Comparison of ENCODE assay signal across 22 mouse cellular contexts in the genomic region with DNA sequence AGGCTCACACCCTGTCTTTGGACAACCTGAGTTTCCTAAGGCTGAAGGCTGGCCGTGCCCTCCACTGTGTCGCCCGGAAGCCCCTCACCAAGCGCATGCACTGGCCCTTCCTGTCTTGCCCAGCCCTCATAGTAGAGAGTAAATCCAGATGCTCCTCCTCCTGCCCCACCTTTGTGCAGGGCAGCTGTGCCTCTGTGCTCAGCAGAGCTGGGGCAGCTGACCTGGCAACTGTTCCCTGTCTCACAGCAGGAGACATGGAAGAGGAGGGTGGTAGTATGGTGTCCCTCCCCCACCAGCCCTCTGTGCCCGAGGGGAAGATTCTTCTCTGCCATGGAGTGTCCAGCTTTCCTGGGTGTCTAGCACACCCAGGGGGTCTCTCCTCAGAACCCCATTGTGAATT. TPM values are rescaled to one million over a fixed set of nuclear protein-coding genes. Genes with fewer than 3 reads are reported as not detected.
DNase-seq lines count a peak whose midpoint lies in the region; ATAC-seq and TF ChIP-seq lines count a peak whose summit lies in the region.
"Had no signal": no experiment of that assay in that cellular context is flagged by ENCODE, and none has a peak within 500 bp of the region (broad histone marks: within the 10 kb centered on the region; RNA-seq: fewer than 3 reads in every experiment).

No protein-coding gene starts in this region.

- TF ChIP-seq CTCF in testis, adult 2 months (IDR thresholded peaks at IDR 0.05; ENCODE audit: control insufficient read depth, insufficient read depth, insufficient replicate concordance, low read depth, low read length) = no peak

- no peak overlapping the region for H3K4me2 ChIP-seq in forebrain, embryonic 16.5 days (ENCODE audit: low read length)
- H3K4me2 ChIP-seq in hindbrain, embryonic 14.5 days (replicated peaks) = no peak overlapping the region
- H3K4me2 ChIP-seq: embryonic facial prominence, embryonic 15.5 days; forebrain, embryonic 15.5 days; heart, embryonic 15.5 days had no signal

- DNase-seq in forebrain, embryonic 10.5 days (ENCODE audit: extremely low spot score, low spot score) = no peak
- no peak for DNase-seq in hindbrain, embryonic 10.5 days (ENCODE audit: low spot score)
- DNase-seq in hindbrain, embryonic 14.5 days (ENCODE audit: low spot score) = no peak
- no peak for DNase-seq in testis, postnatal 10 days (ENCODE audit: low spot score)
- DNase-seq: adrenal gland, postnatal 14 days; cerebellum, adult 18-20 months; cerebellum, adult 9-11 months; cerebellum, postnatal 36 days; gastrocnemius, postnatal 10 days; heart, adult 18-20 months; heart, postnatal 14 days had no signal

- no peak overlapping the region for H3K4me3 ChIP-seq in forebrain, embryonic 10.5 days
- H3K4me3 ChIP-seq in forebrain, embryonic 16.5 days (replicated peaks; ENCODE audit: low read length) = no peak overlapping the region
- no peak overlapping the region for H3K4me3 ChIP-seq in hindbrain, embryonic 10.5 days
- H3K4me3 ChIP-seq in hindbrain, embryonic 14.5 days (replicated peaks; ENCODE audit: low read length) = no peak overlapping the region
- peak overlapping the region; percentile 41 for H3K4me3 ChIP-seq in testis, adult 2 months (ENCODE audit: control insufficient read depth, low read depth, low read length)
- H3K4me3 ChIP-seq: embryonic facial prominence, embryonic 15.5 days; erythroblast, embryonic 14.5 days; forebrain, embryonic 15.5 days; heart, embryonic 15.5 days had no signal

- H3K9me3 ChIP-seq in forebrain, embryonic 10.5 days = no peaks in the 10 kb centered on the region
- no peaks in the 10 kb centered on the region for H3K9me3 ChIP-seq in forebrain, embryonic 16.5 days (ENCODE audit: control insufficient read depth, low read length)
- no peaks in the 10 kb centered on the region for H3K9me3 ChIP-seq in hindbrain, embryonic 10.5 days
- no peaks in the 10 kb centered on the region for H3K9me3 ChIP-seq in hindbrain, embryonic 14.5 days (ENCODE audit: control insufficient read depth, low read length)
- H3K9me3 ChIP-seq: embryonic facial prominence, embryonic 15.5 days; forebrain, embryonic 15.5 days; heart, embryonic 15.5 days had no signal

- H3K9ac ChIP-seq in forebrain, embryonic 16.5 days (replicated peaks; ENCODE audit: low read depth, low read length) = no peak overlapping the region; the same call in 1 of the 2 replicates
- no peak overlapping the region for H3K9ac ChIP-seq in hindbrain, embryonic 14.5 days
- H3K9ac ChIP-seq: embryonic facial prominence, embryonic 15.5 days; forebrain, embryonic 15.5 days; heart, embryonic 15.5 days had no signal

- peak overlapping the region; percentile 35; the same call in 1 of the 2 replicates for H3K27ac ChIP-seq in forebrain, embryonic 10.5 days
- H3K27ac ChIP-seq in forebrain, embryonic 16.5 days (ENCODE audit: low read length) = no peak overlapping the region
- peak overlapping the region; percentile 26; the same call in 1 of the 2 replicates for H3K27ac ChIP-seq in hindbrain, embryonic 10.5 days
- H3K27ac ChIP-seq in hindbrain, embryonic 14.5 days = no peak overlapping the region
- H3K27ac ChIP-seq in testis, adult 2 months (ENCODE audit: control insufficient read depth, insufficient read depth, low read depth, low read length) = no peak overlapping the region
- H3K27ac ChIP-seq: embryonic facial prominence, embryonic 15.5 days; forebrain, embryonic 15.5 days; heart, embryonic 15.5 days had no signal

- H3K36me3 ChIP-seq in forebrain, embryonic 10.5 days (replicated peaks) = no peaks in the 10 kb centered on the region
- H3K36me3 ChIP-seq in forebrain, embryonic 16.5 days (ENCODE audit: control insufficient read depth, insufficient read depth) = no peaks in the 10 kb centered on the region
- no peaks in the 10 kb centered on the region for H3K36me3 ChIP-seq in hindbrain, embryonic 10.5 days
- H3K36me3 ChIP-seq in hindbrain, embryonic 14.5 days (replicated peaks; ENCODE audit: control insufficient read depth, insufficient read depth) = no peaks in the 10 kb centered on the region
- H3K36me3 ChIP-seq in testis, adult 2 months (ENCODE audit: control insufficient read depth, insufficient read depth, low read length) = no peaks in the 10 kb centered on the region
- H3K36me3 ChIP-seq: forebrain, embryonic 15.5 days; heart, embryonic 15.5 days had no signal

- H3K4me1 ChIP-seq in forebrain, embryonic 10.5 days = peaks cover 48% of the 10 kb centered on the region
- H3K4me1 ChIP-seq in forebrain, embryonic 16.5 days (replicated peaks; ENCODE audit: control insufficient read depth, insufficient read depth, low read length) = peaks cover 8% of the 10 kb centered on the region; the same call in 1 of the 2 replicates
- peaks cover 54% of the 10 kb centered on the region for H3K4me1 ChIP-seq in hindbrain, embryonic 10.5 days (replicated peaks)
- H3K4me1 ChIP-seq in hindbrain, embryonic 14.5 days (replicated peaks; ENCODE audit: control insufficient read depth, insufficient read depth, low read length) = no peaks in the 10 kb centered on the region
- no peaks in the 10 kb centered on the region; the same call in 1 of the 2 replicates for H3K4me1 ChIP-seq in testis, adult 2 months (ENCODE audit: control insufficient read depth, insufficient read depth, low read length)
- H3K4me1 ChIP-seq: embryonic facial prominence, embryonic 15.5 days; heart, embryonic 15.5 days had no signal

- WGBS in forebrain, embryonic 10.5 days = 82% methylated on average over 5 of the region's 5 CpGs
- 72% methylated on average over 5 of the region's 5 CpGs for WGBS in forebrain, embryonic 16.5 days
- 81% methylated on average over 5 of the region's 5 CpGs for WGBS in hindbrain, embryonic 10.5 days
- 82% methylated on average over 5 of the region's 5 CpGs for WGBS in hindbrain, embryonic 14.5 days

- ATAC-seq in forebrain, embryonic 16.5 days = no peak
- no peak for ATAC-seq in hindbrain, embryonic 14.5 days (ENCODE audit: low FRiP score)
- ATAC-seq in cerebellum, adult (ENCODE audit: insufficient number of reproducible peaks, low FRiP score, low TSS enrichment) = no peak
- ATAC-seq: activated CD4-positive, CD25-positive, alpha-beta regulatory T cell, adult 4 months; forebrain, embryonic 15.5 days; hindbrain, embryonic 16.5 days; inflammation-experienced regulatory T-cells, adult 6 months; Patski had no signal

- no peaks in the 10 kb centered on the region for H3K27me3 ChIP-seq in forebrain, embryonic 10.5 days (ENCODE audit: poor library complexity, severe bottlenecking)
- no peaks in the 10 kb centered on the region for H3K27me3 ChIP-seq in forebrain, embryonic 16.5 days (replicated peaks; ENCODE audit: control insufficient read depth, insufficient read depth, low read length)
- H3K27me3 ChIP-seq in hindbrain, embryonic 10.5 days (ENCODE audit: insufficient read depth, poor library complexity, severe bottlenecking) = no peaks in the 10 kb centered on the region
- H3K27me3 ChIP-seq in hindbrain, embryonic 14.5 days (ENCODE audit: control insufficient read depth, insufficient read depth, low read length) = no peaks in the 10 kb centered on the region
- no peaks in the 10 kb centered on the region for H3K27me3 ChIP-seq in testis, adult 2 months (ENCODE audit: control insufficient read depth, insufficient read depth, low read length)
- H3K27me3 ChIP-seq: embryonic facial prominence, embryonic 15.5 days; forebrain, embryonic 15.5 days; heart, embryonic 15.5 days; Patski had no signal

- TF ChIP-seq POLR2A in testis, adult 2 months (IDR thresholded peaks at IDR 0.05; ENCODE audit: control insufficient read depth, low read depth, low read length) = no peak

RNA-seq across cellular contexts. Expression of gene Uqcc2, which starts 32.0 kb away (rescaled TPM):
- polyA plus RNA-seq in forebrain, embryonic 10.5 days (2016; fragmentation: Nextera tagmentation; extraction: Ambion mirVana) = 394 and 405 TPM in 2 replicates
- 253 and 266 TPM in 2 replicates for polyA plus RNA-seq in forebrain, embryonic 16.5 days (2015; fragmentation: Nextera tagmentation; extraction: Ambion mirVana)
- polyA plus RNA-seq in hindbrain, embryonic 10.5 days (2016; fragmentation: Nextera tagmentation; extraction: Ambion mirVana) = 395 and 442 TPM in 2 replicates
- polyA plus RNA-seq in hindbrain, embryonic 14.5 days (2014; fragmentation: Nextera tagmentation; extraction: Ambion mirVana) = 359 and 406 TPM in 2 replicates
- 1,024 and 1,028 TPM in 2 replicates for polyA plus RNA-seq in testis, adult 2 months (2012; rRNA removed)

RNA-seq across cellular contexts. Expression of gene Itpr3, which starts 44.6 kb away (rescaled TPM):
- polyA plus RNA-seq in forebrain, embryonic 10.5 days (2016; fragmentation: Nextera tagmentation; extraction: Ambion mirVana) = 1.6 TPM in 2 replicates
- polyA plus RNA-seq in forebrain, embryonic 16.5 days (2015; fragmentation: Nextera tagmentation; extraction: Ambion mirVana) = 0.63 and 0.73 TPM in 2 replicates
- 1.8 and 2.0 TPM in 2 replicates for polyA plus RNA-seq in hindbrain, embryonic 10.5 days (2016; fragmentation: Nextera tagmentation; extraction: Ambion mirVana)
- 1.2 and 1.8 TPM in 2 replicates for polyA plus RNA-seq in hindbrain, embryonic 14.5 days (2014; fragmentation: Nextera tagmentation; extraction: Ambion mirVana)
- 32.7 and 34.2 TPM in 2 replicates for polyA plus RNA-seq in testis, adult 2 months (2012; rRNA removed)

Comparison
In these comparisons a context has a peak if more than half of its experiments do, and no peak if none do; other contexts are left out.
1. H3K27ac ChIP-seq: peak in forebrain, embryonic 10.5 days (single experiment) and hindbrain, embryonic 10.5 days (single experiment); none in forebrain, embryonic 16.5 days (single experiment), hindbrain, embryonic 14.5 days (single experiment) and testis, adult 2 months (single experiment).
2. RNA of gene Itpr3, which starts 44.6 kb away (polyA plus RNA-seq): 32.7 to 34.2 TPM in testis, adult 2 months; 1.2 to 1.8 TPM in hindbrain, embryonic 14.5 days, 1.8 to 2.0 TPM in hindbrain, embryonic 10.5 days, 1.6 TPM in forebrain, embryonic 10.5 days and 0.63 to 0.73 TPM in forebrain, embryonic 16.5 days; every median in the first group is over 10 times any median in the second.